Mouse (Mus musculus): Measurements from ENCODE around the gene Morf4l1.

- TF ChIP-seq CTCF (IDR thresholded peaks at IDR 0.05; ENCODE audit: insufficient read depth, low read depth, low read length) (no peak), POLR2A (IDR thresholded peaks at IDR 0.05; ENCODE audit: insufficient read depth, low read depth, low read length) (no peak)
Observed at GRCm38 (mm10) chr9:90109386-90109785, 5.2 kb downstream of the Morf4l1 start.

Data from olfactory bulb, adult 2 months (tissue).